Mouse (Mus musculus) splenic B cell, adult 2 months (primary cell): ENCODE data around the gene Samd4b.

Experiments
- DNase-seq: peaks from one replicate; pipeline ENCODE4 v3.0.0-alpha.2; 2011; ENCODE audit warnings: low read depth, low spot score
- H3K27me3 ChIP-seq: 2 replicates; pipeline ENCODE4 v1.6.1; 2012; ENCODE audit warnings: mild to moderate bottlenecking, low read length, moderate library complexity, mixed read lengths; ENCODE audit not compliant: control insufficient read depth, poor library complexity, insufficient read depth, severe bottlenecking
- H3K36me3 ChIP-seq: 2 replicates; pipeline ENCODE4 v1.6.1; 2012; ENCODE audit warnings: mild to moderate bottlenecking, low read length, moderate library complexity, mixed read lengths; ENCODE audit not compliant: control insufficient read depth, poor library complexity, insufficient read depth, severe bottlenecking

Gene Samd4b

GRCm38 (mm10) chr7:28598951-28599350 is 1.0 kb upstream of the Samd4b start:
- Histone ChIP-seq H3K36me3 (no peaks in the 10 kb centered on the region), H3K27me3 (no peaks in the 10 kb centered on the region)
- no peak for DNase-seq

- no peaks in the 10 kb centered on the region for H3K36me3 ChIP-seq
- H3K27me3 ChIP-seq: no peaks in the 10 kb centered on the region
- no peak for DNase-seq
These were observed 720 bp downstream of the Samd4b start for GRCm38 (mm10) chr7:28597277-28597570.

- DNase-seq: no peak
- Histone ChIP-seq H3K36me3 (no peaks in the 10 kb centered on the region), H3K27me3 (no peaks in the 10 kb centered on the region)
These were observed 1.3 kb downstream of the Samd4b start for GRCm38 (mm10) chr7:28596436-28597276.

GRCm38 (mm10) chr7:28595751-28596435 is 2.1 kb downstream of the Samd4b start:
- DNase-seq: no peak
- Histone ChIP-seq H3K36me3 (no peaks in the 10 kb centered on the region), H3K27me3 (no peaks in the 10 kb centered on the region)

GRCm38 (mm10) chr7:28593206-28594111 is 4.5 kb downstream of the Samd4b start:
- Histone ChIP-seq H3K36me3 (no peaks in the 10 kb centered on the region), H3K27me3 (no peaks in the 10 kb centered on the region)
- peak; percentile 62 for DNase-seq

GRCm38 (mm10) chr7:28591862-28592261 is 6.1 kb downstream of the Samd4b start:
- Histone ChIP-seq H3K27me3 (no peaks in the 10 kb centered on the region), H3K36me3 (no peaks in the 10 kb centered on the region)
- no peak for DNase-seq

- DNase-seq: no peak
- Histone ChIP-seq H3K36me3 (no peaks in the 10 kb centered on the region), H3K27me3 (no peaks in the 10 kb centered on the region)
These were observed 10.3 kb downstream of the Samd4b start for GRCm38 (mm10) chr7:28587644-28588043.

GRCm38 (mm10) chr7:28586663-28587411 is 11.1 kb downstream of the Samd4b start:
- no peaks in the 10 kb centered on the region for H3K27me3 ChIP-seq
- no peak for DNase-seq
- no peaks in the 10 kb centered on the region for H3K36me3 ChIP-seq

- Histone ChIP-seq H3K36me3 (no peaks in the 10 kb centered on the region), H3K27me3 (no peaks in the 10 kb centered on the region)
- DNase-seq: no peak
These were observed 12.9 kb downstream of the Samd4b start for GRCm38 (mm10) chr7:28585001-28585400.

- Histone ChIP-seq H3K36me3 (no peaks in the 10 kb centered on the region; the same call in 1 of the 2 replicates), H3K27me3 (no peaks in the 10 kb centered on the region)
- DNase-seq: no peak
These were observed 13.5 kb downstream of the Samd4b start for GRCm38 (mm10) chr7:28584468-28584867.

GRCm38 (mm10) chr7:28583570-28584344 is 14.2 kb downstream of the Samd4b start:
- DNase-seq: no peak
- H3K36me3 ChIP-seq: no peaks in the 10 kb centered on the region; the same call in 1 of the 2 replicates
- no peaks in the 10 kb centered on the region for H3K27me3 ChIP-seq

GRCm38 (mm10) chr7:28582841-28583240 is 15.1 kb downstream of the Samd4b start:
- H3K27me3 ChIP-seq: no peaks in the 10 kb centered on the region
- H3K36me3 ChIP-seq: no peaks in the 10 kb centered on the region; the same call in 1 of the 2 replicates
- no peak for DNase-seq

- DNase-seq: no peak
- Histone ChIP-seq H3K27me3 (no peaks in the 10 kb centered on the region), H3K36me3 (no peaks in the 10 kb centered on the region; the same call in 1 of the 2 replicates)
These were observed 16.2 kb downstream of the Samd4b start for GRCm38 (mm10) chr7:28581721-28582120.
